12 mouse cellular contexts compared by ENCODE assay signal in genomic region chr17:85684841-85685688, GRCm38 (mm10). TPM values are rescaled to one million over a fixed set of nuclear protein-coding genes. Genes with fewer than 3 reads are reported as not detected.
A peak's percentile ranks its signal among the peaks of the same experiment; 100 is the strongest.
DNase-seq lines count a peak whose midpoint lies in the region; ATAC-seq lines count a peak whose summit lies in the region.
"Had no signal": no experiment of that assay in that cellular context is flagged by ENCODE, and none has a peak within 500 bp of the region (broad histone marks: within the 10 kb centered on the region; RNA-seq: fewer than 3 reads in every experiment).

No protein-coding gene starts in this region.

- intact Hi-C loops in heart, postnatal 25 days (cut with DNase I), result loop anchor here (10.0 kb wide), 1 partner anchor 200 kb away; no protein-coding TSS in a partner anchor

- no peak for ATAC-seq in heart, embryonic 13.5 days (ENCODE audit: extremely low read depth, insufficient number of reproducible peaks, low FRiP score, low TSS enrichment)
- ATAC-seq in midbrain, embryonic 16.5 days, result no peak
- ATAC-seq in hindbrain, embryonic 12.5 days (ENCODE audit: low FRiP score), result no peak
- ATAC-seq in stomach, embryonic 14.5 days (ENCODE audit: insufficient number of reproducible peaks, insufficient read depth, low FRiP score, low read depth), result no peak

- peak overlapping the region; percentile 18; the same call in 1 of the 2 replicates for H3K4me2 ChIP-seq in heart, embryonic 13.5 days
- no peak overlapping the region for H3K4me2 ChIP-seq in midbrain, embryonic 16.5 days (ENCODE audit: low read length)
- peak overlapping the region; percentile 62 for H3K4me2 ChIP-seq in hindbrain, embryonic 12.5 days (replicated peaks)
- H3K4me2 ChIP-seq in stomach, embryonic 14.5 days (replicated peaks; ENCODE audit: low read depth, low read length), result peak overlapping the region; percentile 76

- peaks cover 100% of the 10 kb centered on the region for H3K27me3 ChIP-seq in heart, embryonic 13.5 days (replicated peaks)
- H3K27me3 ChIP-seq in midbrain, embryonic 10.5 days (ENCODE audit: low read depth, poor library complexity, severe bottlenecking), result peaks cover 100% of the 10 kb centered on the region
- peaks cover 56% of the 10 kb centered on the region for H3K27me3 ChIP-seq in midbrain, embryonic 16.5 days (ENCODE audit: control insufficient read depth, insufficient read depth, low read depth, low read length)
- peaks cover 96% of the 10 kb centered on the region for H3K27me3 ChIP-seq in hindbrain, embryonic 12.5 days
- peaks cover 31% of the 10 kb centered on the region; the same call in 1 of the 2 replicates for H3K27me3 ChIP-seq in stomach, embryonic 14.5 days (ENCODE audit: control insufficient read depth, insufficient read depth, low read length)
- H3K27me3 ChIP-seq: CH12.LX had no signal

- no peak overlapping the region for H3K9ac ChIP-seq in heart, embryonic 13.5 days
- H3K9ac ChIP-seq in midbrain, embryonic 16.5 days (ENCODE audit: low read depth, low read length), result no peak overlapping the region
- peak overlapping the region; percentile 67 for H3K9ac ChIP-seq in hindbrain, embryonic 12.5 days
- peak overlapping the region; percentile 64 for H3K9ac ChIP-seq in stomach, embryonic 14.5 days (replicated peaks; ENCODE audit: low read depth, low read length)

- H3K36me3 ChIP-seq in heart, embryonic 13.5 days, result no peaks in the 10 kb centered on the region
- H3K36me3 ChIP-seq in midbrain, embryonic 10.5 days, result no peaks in the 10 kb centered on the region
- H3K36me3 ChIP-seq in midbrain, embryonic 16.5 days (ENCODE audit: control insufficient read depth, insufficient read depth, low read length), result no peaks in the 10 kb centered on the region
- no peaks in the 10 kb centered on the region for H3K36me3 ChIP-seq in hindbrain, embryonic 12.5 days
- H3K36me3 ChIP-seq in stomach, embryonic 14.5 days (ENCODE audit: control insufficient read depth, insufficient read depth, low read length), result no peaks in the 10 kb centered on the region

- no peak overlapping the region for H3K27ac ChIP-seq in heart, embryonic 13.5 days (replicated peaks)
- H3K27ac ChIP-seq in midbrain, embryonic 10.5 days (replicated peaks), result no peak overlapping the region
- H3K27ac ChIP-seq in midbrain, embryonic 16.5 days (ENCODE audit: low read length), result no peak overlapping the region
- no peak overlapping the region; the same call in 1 of the 2 replicates for H3K27ac ChIP-seq in hindbrain, embryonic 12.5 days
- H3K27ac ChIP-seq in stomach, embryonic 14.5 days (ENCODE audit: low read length), result peak overlapping the region; percentile 39; the same call in 1 of the 2 replicates

- peaks cover 47% of the 10 kb centered on the region for H3K4me1 ChIP-seq in heart, embryonic 13.5 days
- H3K4me1 ChIP-seq in midbrain, embryonic 10.5 days, result peaks cover 44% of the 10 kb centered on the region
- H3K4me1 ChIP-seq in midbrain, embryonic 16.5 days (ENCODE audit: control insufficient read depth, insufficient read depth, low read length), result peaks cover 12% of the 10 kb centered on the region
- peaks cover 31% of the 10 kb centered on the region for H3K4me1 ChIP-seq in hindbrain, embryonic 12.5 days
- peaks cover 8% of the 10 kb centered on the region for H3K4me1 ChIP-seq in stomach, embryonic 14.5 days (ENCODE audit: control insufficient read depth, insufficient read depth, low read length)

- no peak for DNase-seq in heart, postnatal 25 days (ENCODE audit: low spot score)
- peak; percentile 68 for DNase-seq in midbrain, embryonic 10.5 days (ENCODE audit: low spot score)
- no peak for DNase-seq in thymus, postnatal 25 days
- no peak for DNase-seq in thymus, postnatal 36 days
- DNase-seq: cerebellum, adult 18-20 months; lung, adult 2 months; right cerebral cortex, postnatal 14 days had no signal

- 2% methylated on average over 46 of the region's 46 CpGs for WGBS in heart, embryonic 13.5 days
- under 1% methylated on average over 46 of the region's 46 CpGs for WGBS in midbrain, embryonic 10.5 days
- WGBS in midbrain, embryonic 16.5 days, result 1% methylated on average over 43 of the region's 46 CpGs
- under 1% methylated on average over 46 of the region's 46 CpGs for WGBS in hindbrain, embryonic 12.5 days
- WGBS in stomach, embryonic 14.5 days, result 5% methylated on average over 45 of the region's 46 CpGs

- peak overlapping the region; percentile 25 for H3K4me3 ChIP-seq in heart, embryonic 13.5 days
- H3K4me3 ChIP-seq in midbrain, embryonic 10.5 days, result peak overlapping the region; percentile 31
- H3K4me3 ChIP-seq in midbrain, embryonic 16.5 days (ENCODE audit: low read depth, low read length), result no peak overlapping the region
- peak overlapping the region; percentile 43 for H3K4me3 ChIP-seq in hindbrain, embryonic 12.5 days
- H3K4me3 ChIP-seq in stomach, embryonic 14.5 days (ENCODE audit: low read depth, low read length), result peak overlapping the region; percentile 44

- no peaks in the 10 kb centered on the region for H3K9me3 ChIP-seq in heart, embryonic 13.5 days
- no peaks in the 10 kb centered on the region for H3K9me3 ChIP-seq in midbrain, embryonic 10.5 days (replicated peaks)
- no peaks in the 10 kb centered on the region for H3K9me3 ChIP-seq in midbrain, embryonic 16.5 days (replicated peaks; ENCODE audit: control insufficient read depth, low read length, poor library complexity, severe bottlenecking)
- no peaks in the 10 kb centered on the region for H3K9me3 ChIP-seq in hindbrain, embryonic 12.5 days (replicated peaks)
- H3K9me3 ChIP-seq in stomach, embryonic 14.5 days (ENCODE audit: control insufficient read depth, low read depth, low read length), result no peaks in the 10 kb centered on the region

RNA-seq across cellular contexts. Expression of gene Six2, which starts 3.0 kb away (rescaled TPM):
- 0.27 and 0.39 TPM in 2 replicates for polyA plus RNA-seq in heart, embryonic 13.5 days (2015; fragmentation: Nextera tagmentation; extraction: Ambion mirVana)
- under 1 TPM; 0.31 to 0.49 TPM for total RNA-seq in heart, postnatal 25 days (2021)
- 1.6 and 3.0 TPM in 2 replicates for polyA plus RNA-seq in midbrain, embryonic 10.5 days (2016; fragmentation: Nextera tagmentation; extraction: Ambion mirVana)
- polyA plus RNA-seq in midbrain, embryonic 16.5 days (2015; fragmentation: Nextera tagmentation; extraction: Ambion mirVana), result 0.16 and 0.33 TPM in 2 replicates
- polyA plus RNA-seq in hindbrain, embryonic 12.5 days (2016; fragmentation: Nextera tagmentation; extraction: Ambion mirVana), result 12.5 and 15.3 TPM in 2 replicates
- polyA plus RNA-seq in stomach, embryonic 14.5 days (2014; fragmentation: Nextera tagmentation; extraction: Ambion mirVana), result 7.6 and 8.9 TPM in 2 replicates

Comparison
In these comparisons a context has a peak if more than half of its experiments do, and no peak if none do; other contexts are left out.
1. H3K9ac ChIP-seq: peak in hindbrain, embryonic 12.5 days (single experiment) and stomach, embryonic 14.5 days (single experiment); none in heart, embryonic 13.5 days (single experiment) and midbrain, embryonic 16.5 days (single experiment).